Mouse (Mus musculus) B cell, adult 2 months (primary cell): ENCODE measurements at regions not wholly inside any gene's neighbourhood (a gene's known extent, or its start where the extent isn't known, plus 50 kb on each side); places are given as distances from the start of the nearest gene placed in this dataset.

Experiments
- DNase-seq, 2 experiments: peaks; one replicate each; pipeline ENCODE4 v3.0.0; 2022

GRCm38 (mm10) chr13:69867296-69868065, 65.3 kb downstream of the Med10 start:
- no peak for DNase-seq

- no peak for DNase-seq
These were observed 94.3 kb downstream of the Med10 start for GRCm38 (mm10) chr13:69896536-69896935.

- no peak for DNase-seq
These were observed 98.9 kb downstream of the Med10 start for GRCm38 (mm10) chr13:69901139-69901538.

- no peak for DNase-seq
These were observed 104.8 kb downstream of the Med10 start for GRCm38 (mm10) chr13:69906802-69907537.

GRCm38 (mm10) chr13:69915796-69916195, 113.6 kb downstream of the Med10 start:
- DNase-seq: no peak

GRCm38 (mm10) chr13:69932695-69933550, 130.7 kb downstream of the Med10 start:
- no peak for DNase-seq

- no peak for DNase-seq
These were observed 131.3 kb downstream of the Med10 start for GRCm38 (mm10) chr13:69933551-69933845.

- DNase-seq: no peak
These were observed 137.6 kb downstream of the Med10 start for GRCm38 (mm10) chr13:69939791-69940190.

- no peak for DNase-seq
These were observed 142.5 kb downstream of the Med10 start for GRCm38 (mm10) chr13:69944651-69945050.

GRCm38 (mm10) chr13:69946615-69947014, 144.4 kb downstream of the Med10 start:
- DNase-seq: no peak

- no peak for DNase-seq
These were observed 149.9 kb downstream of the Med10 start for GRCm38 (mm10) chr13:69952061-69952460.

GRCm38 (mm10) chr13:69954171-69954570, 152.0 kb downstream of the Med10 start:
- no peak for DNase-seq

- DNase-seq: no peak
These were observed 153.3 kb downstream of the Med10 start for GRCm38 (mm10) chr13:69955503-69955902.

GRCm38 (mm10) chr13:69963944-69964343, 161.7 kb downstream of the Med10 start:
- no peak for DNase-seq

- DNase-seq: no peak
These were observed 169.3 kb downstream of the Med10 start for GRCm38 (mm10) chr13:69971281-69972057.

- no peak for DNase-seq
These were observed 172.6 kb downstream of the Med10 start for GRCm38 (mm10) chr13:69974835-69975234.

GRCm38 (mm10) chr13:69984159-69984558, 182.0 kb downstream of the Med10 start:
- DNase-seq: no peak

- no peak for DNase-seq
These were observed 185.0 kb downstream of the Med10 start for GRCm38 (mm10) chr13:69987181-69987580.

- no peak for DNase-seq
These were observed 186.1 kb downstream of the Med10 start for GRCm38 (mm10) chr13:69988319-69988718.

GRCm38 (mm10) chr13:69991253-69991891, 189.2 kb downstream of the Med10 start:
- peak; percentile 10 to 14 for DNase-seq

- no peak for DNase-seq
These were observed 189.7 kb downstream of the Med10 start for GRCm38 (mm10) chr13:69991892-69992261.

- no peak for DNase-seq
These were observed 201.4 kb downstream of the Med10 start for GRCm38 (mm10) chr13:70003591-70003990.
